Mouse (Mus musculus) heart, adult 2 months (tissue): Measurements from ENCODE around the gene Bbs5.

Experiments used
- CTCF ChIP-seq: fragments of 200-600 bp; IDR thresholded peaks from 2 replicates; pipeline ENCODE4 v1.8.1; 2022; ENCODE audit warnings: antibody characterized with exemption, mild to moderate bottlenecking, moderate library complexity
- EP300 ChIP-seq: fragments of 200-500 bp; IDR thresholded peaks from 2 replicates; pipeline ENCODE4 v1.6.1; 2011; ENCODE audit warnings: low read depth, low read length, control low read depth; ENCODE audit not compliant: insufficient read depth
- POLR2A ChIP-seq: fragments of 200-500 bp; IDR thresholded peaks from 2 replicates; pipeline ENCODE4 v1.6.1; 2011; ENCODE audit warnings: mild to moderate bottlenecking, low read depth, low read length, control low read depth; ENCODE audit not compliant: insufficient read depth

GRCm38 (mm10) chr2:69603726-69604393 is 43.1 kb upstream of the Bbs5 start:
- TF ChIP-seq CTCF (no peak), POLR2A (no peak), EP300 (no peak)
